Mouse (Mus musculus) CH12.LX (cell line): ENCODE data around the gene Ttc3.

Experiments
- CTCF ChIP-seq, 2 experiments: IDR thresholded peaks in 1 of 2; conservative IDR thresholded peaks in 1 of 2; 2 replicates each; pipeline ENCODE4 v1.5.1; 2011 to 2012; ENCODE audit warnings: low read depth in 2 of 2, low read length in 2 of 2, improper control_type of control experiment in 1 of 2, inconsistent platforms in 1 of 2, mild to moderate bottlenecking in 1 of 2, moderate library complexity in 1 of 2
- EP300 ChIP-seq: IDR thresholded peaks from 2 replicates; pipeline ENCODE4 v1.6.1; 2011; ENCODE audit warnings: low read length, improper control_type of control experiment
- MYC ChIP-seq: IDR thresholded peaks from 2 replicates; pipeline ENCODE4 v1.6.1; 2011; ENCODE audit warnings: low read depth, mild to moderate bottlenecking, improper control_type of control experiment, low read length
- POLR2A ChIP-seq: IDR thresholded peaks from 2 replicates; pipeline ENCODE4 v1.6.1; 2011; ENCODE audit warnings: low read depth, mild to moderate bottlenecking, improper control_type of control experiment, low read length
- SIN3A ChIP-seq: IDR thresholded peaks from 2 replicates; pipeline ENCODE4 v1.6.1; 2012; ENCODE audit warnings: low read length, improper control_type of control experiment, inconsistent platforms

GRCm38 (mm10) chr16:94473086-94473822 is 102.8 kb downstream of the Ttc3 start:
- no peak for TF ChIP-seq EP300
- no peak for TF ChIP-seq SIN3A
- no peak for TF ChIP-seq POLR2A
- no peak for TF ChIP-seq CTCF (conservative IDR thresholded peaks at IDR 0.05 in 1 of 2, IDR thresholded peaks at IDR 0.05 in 1 of 2; ENCODE audit: low read depth in 2 of 2, low read length in 2 of 2)
- no peak for TF ChIP-seq MYC
